Mouse (Mus musculus) heart, adult 2 months (tissue): ENCODE measurements around the gene Gm6096. TPM values are rescaled to one million over a fixed set of nuclear protein-coding genes. Genes with fewer than 3 reads are reported as not detected.
A peak's percentile ranks its signal among the peaks of the same experiment; 100 is the strongest.
"Not testable (repeated sequence)": the region's sequence is repeated elsewhere in the genome, so short reads cannot be mapped to it uniquely, and the experiment has no call there.

Source experiments
- DNase-seq, 2 experiments: peaks; one replicate each; pipeline ENCODE4 v3.0.0; 2021
- H3K27ac ChIP-seq: fragments of 200-600 bp; 2 replicates; pipeline ENCODE4 v1.8.1; 2022
- H3K27me3 ChIP-seq: fragments of 200-500 bp; 2 replicates; pipeline ENCODE4 v1.6.1; 2012; ENCODE audit warnings: mild to moderate bottlenecking, low read length, inconsistent platforms, mixed read lengths; ENCODE audit not compliant: control insufficient read depth, insufficient read depth
- H3K36me3 ChIP-seq: fragments of 200-500 bp; 2 replicates; pipeline ENCODE4 v1.6.1; 2012; ENCODE audit warnings: low read length, inconsistent platforms; ENCODE audit not compliant: control insufficient read depth, insufficient read depth
- H3K4me1 ChIP-seq: fragments of 200-500 bp; 2 replicates; pipeline ENCODE4 v1.6.1; 2011; ENCODE audit warnings: low read length; ENCODE audit not compliant: control insufficient read depth, insufficient read depth
- H3K4me3 ChIP-seq: fragments of 200-600 bp; 2 replicates; pipeline ENCODE4 v1.8.1; 2022
- H3K79me2 ChIP-seq: fragments of 200-500 bp; replicated peaks from 2 replicates; pipeline ENCODE4 v1.6.1; 2012; ENCODE audit warnings: mild to moderate bottlenecking, inconsistent platforms, low read length, moderate library complexity, mixed read lengths; ENCODE audit not compliant: control insufficient read depth, insufficient read depth
- H3K9ac ChIP-seq: fragments of 200-500 bp; 2 replicates; pipeline ENCODE4 v1.6.1; 2012; ENCODE audit warnings: low read depth, mild to moderate bottlenecking, control low read depth, inconsistent platforms, low read length, mixed read lengths
- CTCF ChIP-seq: fragments of 200-600 bp; IDR thresholded peaks from 2 replicates; pipeline ENCODE4 v1.8.1; 2022; ENCODE audit warnings: antibody characterized with exemption, mild to moderate bottlenecking, moderate library complexity
- EP300 ChIP-seq: fragments of 200-500 bp; IDR thresholded peaks from 2 replicates; pipeline ENCODE4 v1.6.1; 2011; ENCODE audit warnings: low read depth, low read length, control low read depth; ENCODE audit not compliant: insufficient read depth
- POLR2A ChIP-seq: fragments of 200-500 bp; IDR thresholded peaks from 2 replicates; pipeline ENCODE4 v1.6.1; 2011; ENCODE audit warnings: mild to moderate bottlenecking, low read depth, low read length, control low read depth; ENCODE audit not compliant: insufficient read depth
- WGBS: fragments of 180-500 bp; shearing (Covaris S2); methylation state at CpG from one replicate; pipeline ENCODE4 v1.1.7; 2018; 5-methylcytosine and 5-hydroxymethylcytosine counted together
- intact Hi-C: fragments of 180-260 bp; cut with DNase I; formaldehyde crosslinking; loops from one replicate; pipeline ENCODE4 v1.15.1; 2025
- long read RNA-seq: library from polyadenylated mRNA; stranded (forward); transcript quantifications from one replicate; pipeline ENCODE4 v2.0.0, GENCODE M21; 2021
- polyA plus RNA-seq: library from polyadenylated mRNA; depleted of rRNA; stranded (reverse); fragments of >200 nt; gene quantifications from 2 replicates; pipeline ENCODE4 v1.2.3, GENCODE M21; 2012; rRNA removed
- total RNA-seq, 2 experiments: library from RNA; stranded (reverse); gene quantifications; 2 replicates each; pipeline ENCODE4 v1.2.3; 2021

Gm6096 gene
- total RNA-seq (not detected), polyA plus RNA-seq (not detected in 2 replicates)
- long read RNA-seq: 0 reads

DNA sequence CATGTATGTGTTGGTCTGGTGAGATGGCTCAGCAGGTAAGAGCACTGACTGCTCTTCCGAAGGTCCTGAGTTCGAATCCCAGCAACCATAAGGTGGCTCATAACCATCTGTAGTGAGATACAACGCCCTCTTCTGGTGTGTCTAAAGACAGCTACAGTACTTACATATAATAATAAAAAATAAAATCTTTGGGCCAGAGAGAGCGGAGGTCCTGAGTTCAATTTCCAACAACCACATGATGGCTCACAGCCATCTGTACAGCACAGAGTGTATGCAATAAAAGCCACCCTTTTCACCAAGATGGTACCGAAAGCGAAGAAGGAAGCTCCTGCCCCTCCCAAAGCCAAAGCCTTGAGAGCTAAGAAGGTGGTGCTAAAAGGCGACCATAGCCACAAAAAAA, at the start of gene Gm6096:
Gene Gm6096, plus strand, starts transcription at position 301 of the 400 bp plus-strand sequence.
- DNase-seq: no peak
- no peaks in the 10 kb centered on the region for H3K27me3 ChIP-seq
- TF ChIP-seq POLR2A: no peak
- 96% methylated on average over 7 of the region's 7 CpGs for WGBS
- H3K27ac ChIP-seq: peak within 1 kb of the TSS; percentile 27; the same call in 1 of the 2 replicates
- H3K36me3 ChIP-seq: peaks cover 39% of the 10 kb centered on the region
- H3K4me3 ChIP-seq: no peak within 1 kb of the TSS
- no peaks in the 10 kb centered on the region; the same call in 1 of the 2 replicates for H3K79me2 ChIP-seq
- H3K9ac ChIP-seq: no peak within 1 kb of the TSS
- intact Hi-C loops: loop anchor here (2.0 kb wide), 1 partner anchor 110 kb away; no protein-coding TSS in a partner anchor
- peaks cover 6% of the 10 kb centered on the region for H3K4me1 ChIP-seq

DNA sequence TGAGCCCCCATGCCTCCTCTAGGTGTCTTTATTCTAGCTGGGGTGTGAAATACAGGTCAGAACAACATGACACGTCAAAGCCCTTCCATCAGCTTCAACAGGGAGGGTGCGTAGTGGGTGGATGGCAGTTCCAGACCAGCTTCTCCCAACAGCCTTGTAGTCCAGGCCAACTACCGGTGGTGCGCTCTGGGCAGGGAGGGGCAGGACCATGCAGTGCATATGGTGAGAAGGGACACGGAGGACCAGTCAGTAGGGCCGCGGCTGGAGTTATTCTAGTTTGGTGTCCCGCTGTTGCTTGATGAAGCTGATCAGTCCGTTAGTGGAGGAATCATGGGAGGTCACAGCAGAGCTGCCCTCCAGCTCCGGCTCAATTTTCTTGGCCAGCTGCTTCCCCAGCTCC, 48.7 kb upstream of the Gm6096 start:
- intact Hi-C loops: loop anchor here (5.0 kb wide), 1 partner anchor 405 kb away; no protein-coding TSS in a partner anchor
- not testable (repeated sequence) for H3K4me1 ChIP-seq, DNase-seq, H3K27ac ChIP-seq, H3K79me2 ChIP-seq, H3K9ac ChIP-seq, H3K36me3 ChIP-seq, H3K27me3 ChIP-seq, H3K4me3 ChIP-seq
- WGBS: 89% methylated on average over 10 of the region's 10 CpGs

DNA sequence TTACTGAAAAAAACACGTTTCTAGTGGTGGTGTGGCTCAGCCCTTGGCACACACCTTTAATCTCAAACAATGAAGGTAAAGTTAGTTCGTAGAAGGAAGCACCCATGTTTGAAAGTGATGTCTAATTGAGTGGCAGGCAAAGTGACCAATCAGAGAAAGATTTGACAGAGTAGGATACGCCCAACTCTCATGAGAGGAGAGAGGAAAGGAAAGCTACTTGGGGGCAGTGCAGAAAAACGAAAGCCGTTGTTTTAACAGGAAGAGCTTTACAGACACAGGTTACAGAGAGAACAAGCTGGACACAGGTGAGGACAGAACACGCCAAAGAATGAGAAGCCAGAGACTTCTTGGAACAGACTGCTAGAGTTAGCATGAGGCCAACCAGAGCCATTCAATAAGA, 44.5 kb upstream of the Gm6096 start:
- Histone ChIP-seq H3K27ac (no peak overlapping the region), H3K4me1 (no peaks in the 10 kb centered on the region), H3K36me3 (no peaks in the 10 kb centered on the region), H3K9ac (no peak overlapping the region), H3K27me3 (no peaks in the 10 kb centered on the region), H3K4me3 (no peak overlapping the region), H3K79me2 (no peaks in the 10 kb centered on the region; the same call in 1 of the 2 replicates)
- 91% methylated on average over 6 of the region's 6 CpGs for WGBS
- no peak for TF ChIP-seq POLR2A
- no peak for TF ChIP-seq EP300
- TF ChIP-seq CTCF: no peak
- no peak for DNase-seq
- intact Hi-C loops: no loop called here

DNA sequence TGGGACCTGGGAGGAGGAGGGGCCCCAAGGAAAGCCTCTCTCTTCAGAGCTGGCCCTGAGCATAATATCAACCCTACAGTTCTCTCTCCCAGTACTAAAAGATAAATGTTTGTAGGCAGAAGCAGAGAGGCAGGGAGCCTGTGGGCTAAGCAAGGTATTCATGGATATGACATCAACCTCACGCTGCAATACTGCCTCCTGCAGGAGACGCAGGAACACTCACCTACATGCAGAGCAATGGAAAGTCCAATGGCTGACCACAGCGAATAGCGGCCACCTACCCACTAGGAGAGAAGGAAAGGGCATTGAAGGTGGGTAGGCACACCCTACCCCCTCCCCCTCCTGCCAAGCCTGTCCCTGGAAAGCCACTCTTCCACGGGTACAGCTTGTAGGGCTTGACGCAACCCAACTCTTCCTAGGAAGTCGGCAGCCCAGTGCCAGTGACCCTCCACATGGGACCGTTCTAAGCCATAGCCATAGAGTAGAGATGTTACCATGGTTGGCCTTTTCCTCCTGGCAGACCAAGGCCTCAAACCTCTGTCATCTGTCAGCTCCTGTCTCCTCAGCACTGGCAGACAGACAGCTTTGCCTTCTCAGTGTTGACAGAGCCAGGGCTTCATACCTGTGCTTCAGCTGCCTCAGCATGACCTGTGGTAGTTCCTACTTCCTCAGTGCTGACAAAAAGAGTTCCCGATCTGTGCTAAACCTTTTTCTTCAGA, 42.7 kb upstream of the Gm6096 start:
- WGBS: 84% methylated on average over 9 of the region's 9 CpGs
- no peaks in the 10 kb centered on the region for H3K27me3 ChIP-seq
- no peak for DNase-seq
- no peak overlapping the region for H3K27ac ChIP-seq
- H3K4me1 ChIP-seq: no peaks in the 10 kb centered on the region
- H3K79me2 ChIP-seq: no peaks in the 10 kb centered on the region; the same call in 1 of the 2 replicates
- no peak overlapping the region for H3K9ac ChIP-seq
- H3K36me3 ChIP-seq: no peaks in the 10 kb centered on the region
- intact Hi-C loops: no loop called here
- TF ChIP-seq EP300 (no peak), POLR2A (no peak), CTCF (peak; percentile 43)
- H3K4me3 ChIP-seq: no peak overlapping the region

DNA sequence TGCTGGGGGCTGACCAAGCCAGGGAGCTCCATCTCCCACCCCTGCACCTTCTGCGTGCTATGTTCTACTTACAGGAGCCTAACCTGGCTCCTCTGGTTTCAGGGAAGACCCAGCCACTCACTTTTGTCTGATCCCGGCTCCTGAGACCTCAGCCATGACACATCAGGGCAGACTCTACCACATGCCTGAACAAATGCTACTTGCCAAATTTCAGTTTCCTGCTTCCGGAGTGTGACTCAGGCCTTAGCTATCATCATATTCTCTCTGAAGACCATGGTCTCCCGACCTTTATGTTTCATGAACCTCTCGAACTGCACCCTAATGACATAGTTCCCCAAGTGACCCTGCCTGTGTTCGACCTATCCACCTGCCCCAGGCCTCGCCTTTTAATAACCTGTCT, 37.6 kb upstream of the Gm6096 start:
- 56% methylated on average over 7 of the region's 7 CpGs for WGBS

DNA sequence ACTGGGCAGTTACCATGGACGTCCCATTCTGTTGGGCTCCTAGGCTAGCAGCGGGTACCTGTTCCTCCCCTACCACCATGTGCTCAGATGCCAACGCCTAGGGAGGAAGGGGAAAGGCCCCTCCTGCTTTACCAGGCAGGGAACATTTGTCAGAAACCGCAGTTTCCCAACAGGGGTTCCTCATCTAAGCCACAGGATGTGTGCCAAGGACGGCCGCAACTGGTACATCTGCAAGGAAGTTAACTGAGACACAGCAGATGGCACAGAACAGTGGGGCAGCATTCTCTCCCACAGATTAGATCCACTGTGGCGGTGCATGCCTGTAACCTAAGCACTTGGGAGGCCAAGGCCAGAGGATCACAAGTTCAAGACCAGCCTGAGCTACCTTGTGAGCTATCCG, 36.2 kb upstream of the Gm6096 start:
- no peak overlapping the region for H3K9ac ChIP-seq
- intact Hi-C loops: no loop called here
- H3K36me3 ChIP-seq: no peaks in the 10 kb centered on the region
- 81% methylated on average over 8 of the region's 8 CpGs for WGBS
- TF ChIP-seq EP300: no peak
- no peak for TF ChIP-seq POLR2A
- no peak for TF ChIP-seq CTCF
- no peaks in the 10 kb centered on the region; the same call in 1 of the 2 replicates for H3K79me2 ChIP-seq
- H3K27me3 ChIP-seq: no peaks in the 10 kb centered on the region
- H3K4me1 ChIP-seq: peaks cover 2% of the 10 kb centered on the region; the same call in 1 of the 2 replicates
- DNase-seq: peak in 1 of 2 experiments; percentile 28
- no peak overlapping the region for H3K4me3 ChIP-seq
- no peak overlapping the region for H3K27ac ChIP-seq

More for the DNA sequence above, 37.6 kb upstream of the Gm6096 start:
- Histone ChIP-seq H3K36me3 (no peaks in the 10 kb centered on the region), H3K4me3 (no peak overlapping the region), H3K27me3 (no peaks in the 10 kb centered on the region), H3K79me2 (no peaks in the 10 kb centered on the region; the same call in 1 of the 2 replicates), H3K4me1 (peaks cover 2% of the 10 kb centered on the region; the same call in 1 of the 2 replicates), H3K27ac (no peak overlapping the region), H3K9ac (no peak overlapping the region)
- no peak for DNase-seq
- TF ChIP-seq EP300: no peak
- no peak for TF ChIP-seq CTCF
- no peak for TF ChIP-seq POLR2A
- intact Hi-C loops: no loop called here
